Mouse (Mus musculus): ENCODE results near the gene Foxn2.

GRCm38 (mm10) chr17:88511095-88511551 lies 70.6 kb downstream of the Foxn2 start:
- TF ChIP-seq CTCF (IDR thresholded peaks at IDR 0.05): peak; percentile 96
- TF ChIP-seq EP300 (IDR thresholded peaks at IDR 0.05): peak; percentile 99
